Mouse (Mus musculus) liver, adult 2 months (tissue): ENCODE data around the gene Sec14l1. TPM values are rescaled to one million over a fixed set of nuclear protein-coding genes. Genes with fewer than 3 reads are reported as not detected.

Experiments
- DNase-seq: peaks from one replicate; pipeline ENCODE4 v3.0.0-alpha.2; 2011; ENCODE audit warnings: low read depth, low spot score; ENCODE audit errors: extremely low read depth
- H3K27ac ChIP-seq: fragments of 200-500 bp; replicated peaks from 2 replicates; pipeline ENCODE4 v1.5.1; 2012; ENCODE audit warnings: low read depth, mild to moderate bottlenecking, control low read depth, inconsistent platforms, low read length; ENCODE audit not compliant: insufficient read depth
- H3K27me3 ChIP-seq: fragments of 200-500 bp; 2 replicates; pipeline ENCODE4 v1.6.1; 2012; ENCODE audit warnings: mild to moderate bottlenecking, moderate library complexity, low read length, inconsistent platforms; ENCODE audit not compliant: control insufficient read depth, insufficient read depth
- H3K36me3 ChIP-seq: fragments of 200-500 bp; 2 replicates; pipeline ENCODE4 v1.6.1; 2012; ENCODE audit warnings: low read length, inconsistent platforms; ENCODE audit not compliant: control insufficient read depth, insufficient read depth
- H3K4me1 ChIP-seq: fragments of 200-500 bp; 2 replicates; pipeline ENCODE4 v1.6.1; 2011; ENCODE audit warnings: low read length; ENCODE audit not compliant: control insufficient read depth, insufficient read depth
- H3K4me3 ChIP-seq: fragments of 200-500 bp; 2 replicates; pipeline ENCODE4 v1.5.1; 2011; ENCODE audit warnings: low read depth, mild to moderate bottlenecking, control low read depth, low read length, moderate library complexity; ENCODE audit not compliant: insufficient read depth
- H3K79me2 ChIP-seq: fragments of 200-500 bp; 2 replicates; pipeline ENCODE4 v1.6.1; 2012; ENCODE audit warnings: inconsistent platforms, mild to moderate bottlenecking, low read length, moderate library complexity; ENCODE audit not compliant: control insufficient read depth, insufficient read depth
- H3K9ac ChIP-seq: fragments of 200-500 bp; 2 replicates; pipeline ENCODE4 v1.6.1; 2012; ENCODE audit warnings: low read depth, mild to moderate bottlenecking, control low read depth, inconsistent platforms, low read length
- CTCF ChIP-seq: fragments of 200-500 bp; IDR thresholded peaks from 2 replicates; pipeline ENCODE4 v1.5.1; 2011; ENCODE audit warnings: low read depth, low read length, control low read depth
- POLR2A ChIP-seq: fragments of 200-500 bp; IDR thresholded peaks from 2 replicates; pipeline ENCODE4 v1.6.1; 2011; ENCODE audit warnings: low read length, control low read depth; ENCODE audit not compliant: insufficient read depth; ENCODE audit errors: extremely low read depth
- WGBS: fragments of 180-500 bp; shearing (Covaris S2); methylation state at CpG from one replicate; pipeline ENCODE4 v1.1.7; 2018; 5-methylcytosine and 5-hydroxymethylcytosine counted together
- polyA plus RNA-seq: library from polyadenylated mRNA; depleted of rRNA; stranded (reverse); fragments of >200 nt; gene quantifications from 2 replicates; pipeline ENCODE4 v1.2.3, GENCODE M21; 2012
- total RNA-seq: library from RNA; depleted of rRNA; stranded (reverse); fragments of >200 nt; gene quantifications from 2 replicates; pipeline ENCODE4 v1.2.3, GENCODE M21; 2014

Gene Sec14l1
- total and polyA plus RNA-seq, 2 experiments = 4.6 to 8.2 TPM

DNA sequence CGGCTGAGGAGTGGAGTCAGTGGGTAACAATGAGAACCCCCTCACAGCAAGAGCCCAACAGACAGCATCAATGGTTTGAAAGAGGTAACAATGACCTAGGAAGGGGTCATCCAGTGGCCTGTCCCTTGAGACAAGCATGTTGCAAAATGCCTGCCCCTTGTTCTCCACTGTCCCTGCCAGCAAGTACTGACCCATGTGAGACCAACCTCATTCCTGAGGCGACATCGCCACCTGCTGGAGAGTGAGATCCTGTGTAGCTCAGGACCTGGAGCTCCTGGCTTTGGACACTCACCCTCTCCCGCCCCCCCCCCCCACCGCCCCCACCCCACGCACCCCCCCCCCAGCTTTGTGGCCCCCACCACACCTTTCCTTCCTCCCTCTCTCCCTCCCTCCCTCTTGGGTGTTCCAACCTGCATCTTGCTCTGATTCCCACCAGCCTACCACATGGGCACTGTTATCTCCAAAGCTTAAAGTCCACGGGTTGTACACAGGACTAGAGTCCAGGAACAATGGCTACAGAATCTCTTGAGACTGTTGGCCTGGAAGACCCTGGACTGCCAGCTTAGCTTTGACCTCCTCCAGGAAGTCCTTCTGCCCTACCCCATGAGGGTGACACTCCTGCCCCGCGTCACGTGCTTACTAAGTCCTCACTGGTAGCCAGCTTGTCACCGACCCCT is 62.5 kb downstream of the Sec14l1 start:
- Histone ChIP-seq H3K4me3 (no peak overlapping the region), H3K79me2 (no peaks in the 10 kb centered on the region), H3K4me1 (peaks cover 3% of the 10 kb centered on the region; the same call in 1 of the 2 replicates), H3K27me3 (no peaks in the 10 kb centered on the region), H3K36me3 (no peaks in the 10 kb centered on the region), H3K9ac (no peak overlapping the region), H3K27ac (no peak overlapping the region)
- WGBS = 40% methylated on average over 9 of the region's 11 CpGs
- TF ChIP-seq POLR2A (no peak), CTCF (peak; percentile 95)
- peak; percentile 84 for DNase-seq

DNA sequence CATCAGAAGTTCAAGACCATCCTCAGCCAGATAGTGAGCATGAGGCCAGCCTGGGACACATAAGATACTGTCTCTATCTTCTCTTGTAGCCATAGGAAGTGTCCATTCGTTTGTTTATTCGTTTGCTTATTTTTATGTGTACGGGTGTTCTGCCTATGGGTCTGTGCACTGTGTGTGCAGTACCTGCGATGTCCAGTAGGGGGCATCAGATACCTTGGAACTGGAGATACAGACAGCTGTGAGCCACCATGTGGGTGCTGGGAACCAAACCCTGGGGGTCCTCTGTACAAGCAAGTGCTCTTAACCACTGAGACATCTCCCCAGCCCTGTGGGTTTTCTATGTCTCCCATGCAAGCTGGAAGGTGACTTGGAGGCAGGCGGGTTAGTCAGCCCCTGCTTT is 64.9 kb downstream of the Sec14l1 start:
- H3K9ac ChIP-seq = no peak overlapping the region
- WGBS = 81% methylated on average over 5 of the region's 5 CpGs
- TF ChIP-seq CTCF = peak; percentile 59
- no peak for TF ChIP-seq POLR2A
- H3K27me3 ChIP-seq = no peaks in the 10 kb centered on the region
- no peaks in the 10 kb centered on the region for H3K79me2 ChIP-seq
- no peak overlapping the region for H3K27ac ChIP-seq
- H3K4me3 ChIP-seq = no peak overlapping the region
- H3K36me3 ChIP-seq = no peaks in the 10 kb centered on the region
- DNase-seq = no peak
- peaks cover 3% of the 10 kb centered on the region; the same call in 1 of the 2 replicates for H3K4me1 ChIP-seq

DNA sequence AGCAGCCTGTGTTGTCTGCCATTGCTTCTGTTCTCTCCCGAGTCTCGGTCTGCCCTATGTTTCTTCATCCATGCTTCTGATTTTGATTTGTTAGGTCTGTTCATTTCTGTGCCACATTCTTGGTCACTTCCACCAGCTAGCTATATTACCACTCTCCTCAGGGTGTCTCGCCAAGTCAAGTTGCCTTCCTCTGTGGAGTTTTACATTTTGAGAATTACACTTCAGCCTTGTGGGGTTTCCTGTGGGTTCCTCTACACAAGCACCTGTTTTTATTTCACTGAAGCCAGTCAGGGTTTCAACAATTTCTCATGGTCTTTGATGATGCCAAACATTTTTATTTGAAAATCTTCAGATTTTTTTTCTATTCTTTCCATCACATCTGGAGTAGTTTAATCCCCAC is 67.8 kb downstream of the Sec14l1 start:
- no peak overlapping the region for H3K9ac ChIP-seq
- no peak for DNase-seq
- WGBS = 95% methylated on average over 3 of the region's 3 CpGs
- H3K27me3 ChIP-seq = no peaks in the 10 kb centered on the region
- H3K4me1 ChIP-seq = peaks cover under 1% of the 10 kb centered on the region; the same call in 1 of the 2 replicates
- H3K36me3 ChIP-seq = no peaks in the 10 kb centered on the region
- no peaks in the 10 kb centered on the region for H3K79me2 ChIP-seq
- H3K27ac ChIP-seq = no peak overlapping the region
- H3K4me3 ChIP-seq = no peak overlapping the region
- TF ChIP-seq POLR2A (no peak), CTCF (no peak)

DNA sequence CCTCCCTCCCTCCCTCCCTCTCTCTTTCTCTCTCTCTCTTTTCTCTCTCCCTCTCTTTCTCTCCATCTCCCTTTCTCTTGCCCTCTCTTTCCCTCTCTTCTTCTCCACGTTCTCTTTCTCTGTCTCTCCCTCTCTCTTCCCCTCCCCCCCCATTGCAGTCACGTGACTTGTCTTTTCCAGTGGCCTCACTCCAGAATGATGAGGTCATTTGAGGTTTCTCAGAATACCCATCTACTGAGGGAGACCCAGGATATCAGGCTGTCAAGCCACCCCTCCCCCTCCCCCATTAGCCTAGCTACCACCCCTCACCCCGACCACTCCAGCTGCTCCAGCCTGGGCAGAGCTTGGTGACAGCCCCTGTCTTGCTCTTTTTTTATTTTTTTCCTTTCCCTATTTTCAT is 68.3 kb downstream of the Sec14l1 start:
- 79% methylated on average over 3 of the region's 3 CpGs for WGBS
- Histone ChIP-seq H3K9ac (no peak overlapping the region), H3K4me3 (no peak overlapping the region), H3K27ac (no peak overlapping the region), H3K27me3 (no peaks in the 10 kb centered on the region), H3K4me1 (no peaks in the 10 kb centered on the region), H3K36me3 (no peaks in the 10 kb centered on the region), H3K79me2 (no peaks in the 10 kb centered on the region)
- no peak for DNase-seq
- TF ChIP-seq CTCF (no peak), POLR2A (no peak)

DNA sequence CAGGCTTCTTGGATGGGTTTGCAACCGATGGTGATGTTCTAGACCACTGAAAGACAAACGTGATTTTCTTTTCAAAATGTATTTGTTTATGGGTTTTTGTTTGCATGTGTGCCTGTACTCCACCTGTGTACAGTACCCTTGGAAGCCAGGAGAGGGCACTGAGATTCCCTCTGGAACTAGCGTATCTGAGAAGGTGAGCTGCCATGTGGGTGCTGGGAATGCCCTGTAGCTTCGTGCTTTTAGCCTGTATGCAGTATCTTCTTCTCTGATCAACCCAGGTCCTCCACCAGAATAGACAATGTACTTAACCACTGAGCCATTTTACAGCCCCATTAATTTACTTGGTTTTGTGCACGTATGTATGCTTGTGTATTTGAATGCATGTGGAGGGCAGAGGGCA is 68.9 kb downstream of the Sec14l1 start:
- 89% methylated on average over 5 of the region's 5 CpGs for WGBS
- Histone ChIP-seq H3K27me3 (no peaks in the 10 kb centered on the region), H3K79me2 (no peaks in the 10 kb centered on the region), H3K4me1 (no peaks in the 10 kb centered on the region), H3K4me3 (no peak overlapping the region), H3K27ac (no peak overlapping the region), H3K36me3 (no peaks in the 10 kb centered on the region), H3K9ac (no peak overlapping the region)
- no peak for TF ChIP-seq CTCF
- no peak for TF ChIP-seq POLR2A
- DNase-seq = no peak
